Mouse (Mus musculus) midbrain, embryonic 13.5 days (tissue): ENCODE data around the gene 1700016C15Rik. TPM values are rescaled to one million over a fixed set of nuclear protein-coding genes. Genes with fewer than 3 reads are reported as not detected.

Experiments used
- ATAC-seq: fragments of 200-750 bp; cut with Nextera tagmentation; 2 replicates; pipeline ENCODE4 v1.8.0; 2017; ENCODE audit warnings: mild to moderate bottlenecking, moderate TSS enrichment, moderate library complexity
- H3K27ac ChIP-seq: fragments of 300-500 bp; sonication (generic); 2 replicates; pipeline ENCODE4 v1.5.1; 2015; ENCODE audit warnings: inconsistent platforms, mild to moderate bottlenecking, moderate library complexity
- H3K27me3 ChIP-seq: fragments of 300-500 bp; sonication (generic); 2 replicates; pipeline ENCODE4 v1.6.1; 2015; ENCODE audit warnings: mild to moderate bottlenecking, inconsistent platforms
- H3K36me3 ChIP-seq: fragments of 300-500 bp; sonication (generic); 2 replicates; pipeline ENCODE4 v1.6.1; 2015; ENCODE audit warnings: mild to moderate bottlenecking, inconsistent platforms
- H3K4me1 ChIP-seq: fragments of 300-500 bp; sonication (generic); replicated peaks from 2 replicates; pipeline ENCODE4 v1.6.1; 2015; ENCODE audit warnings: inconsistent platforms
- H3K4me2 ChIP-seq: fragments of 300-500 bp; sonication (generic); replicated peaks from 2 replicates; pipeline ENCODE4 v1.6.1; 2015; ENCODE audit warnings: moderate library complexity, mild to moderate bottlenecking, inconsistent platforms
- H3K4me3 ChIP-seq: fragments of 300-500 bp; sonication (generic); replicated peaks from 2 replicates; pipeline ENCODE4 v1.5.1; 2015; ENCODE audit warnings: mild to moderate bottlenecking, inconsistent platforms
- H3K9ac ChIP-seq: fragments of 300-500 bp; sonication (generic); replicated peaks from 2 replicates; pipeline ENCODE4 v1.6.1; 2015; ENCODE audit warnings: mild to moderate bottlenecking, inconsistent platforms
- H3K9me3 ChIP-seq: fragments of 300-500 bp; sonication (generic); 2 replicates; pipeline ENCODE4 v1.6.1; 2016; ENCODE audit warnings: mild to moderate bottlenecking, inconsistent platforms
- WGBS: fragments of 180-500 bp; shearing (Covaris S2); methylation state at CpG from one replicate; pipeline ENCODE4 v1.1.7; 2015; 5-methylcytosine and 5-hydroxymethylcytosine counted together
- polyA plus RNA-seq: library from polyadenylated mRNA; unstranded; fragments of >200 nt; fragmentation: Nextera tagmentation; extraction: Ambion mirVana; gene quantifications from 2 replicates; pipeline ENCODE4 v1.2.1, GENCODE M21; 2015

The 1700016C15Rik gene
- polyA plus RNA-seq, 1 experiment from 2014 or later, result not detected

- no peak for ATAC-seq
- no peaks in the 10 kb centered on the region for H3K36me3 ChIP-seq
- WGBS, result 85% methylated on average over 3 of the region's 3 CpGs
- H3K9ac ChIP-seq, result no peak overlapping the region
- no peak overlapping the region for H3K27ac ChIP-seq
- H3K9me3 ChIP-seq, result no peaks in the 10 kb centered on the region
- peaks cover 3% of the 10 kb centered on the region for H3K4me1 ChIP-seq
- no peaks in the 10 kb centered on the region for H3K27me3 ChIP-seq
- H3K4me2 ChIP-seq, result no peak overlapping the region
- H3K4me3 ChIP-seq, result no peak overlapping the region
Measured at GRCm38 (mm10) chr1:177719029-177719427, 10.6 kb upstream of the 1700016C15Rik start.

- Histone ChIP-seq H3K36me3 (no peaks in the 10 kb centered on the region), H3K27ac (no peak overlapping the region), H3K27me3 (no peaks in the 10 kb centered on the region), H3K9ac (no peak overlapping the region), H3K4me1 (no peaks in the 10 kb centered on the region), H3K4me3 (no peak overlapping the region), H3K9me3 (no peaks in the 10 kb centered on the region), H3K4me2 (no peak overlapping the region)
- ATAC-seq, result no peak
- WGBS, result 79% methylated on average over 4 of the region's 4 CpGs
Measured at GRCm38 (mm10) chr1:177723786-177724185, 5.8 kb upstream of the 1700016C15Rik start.

- 83% methylated on average over 5 of the region's 5 CpGs for WGBS
Measured at GRCm38 (mm10) chr1:177726870-177727269, 2.7 kb upstream of the 1700016C15Rik start.

GRCm38 (mm10) chr1:177727883-177728525, 1.6 kb upstream of the 1700016C15Rik start:
- Histone ChIP-seq H3K27me3 (no peaks in the 10 kb centered on the region), H3K9ac (no peak overlapping the region), H3K4me1 (0 out of 2 replicates have a peak, but pooled peaks cover 6% of the 10 kb centered on the region), H3K27ac (no peak overlapping the region), H3K4me3 (no peak overlapping the region), H3K36me3 (no peaks in the 10 kb centered on the region), H3K9me3 (peaks cover 2% of the 10 kb centered on the region; the same call in 1 of the 2 replicates), H3K4me2 (no peak overlapping the region)
- WGBS, result 89% methylated on average over 3 of the region's 3 CpGs
- ATAC-seq, result no peak

More at GRCm38 (mm10) chr1:177726870-177727269, 2.7 kb upstream of the 1700016C15Rik start:
- Histone ChIP-seq H3K27ac (no peak overlapping the region), H3K4me2 (no peak overlapping the region), H3K9me3 (peaks cover 2% of the 10 kb centered on the region; the same call in 1 of the 2 replicates), H3K36me3 (no peaks in the 10 kb centered on the region), H3K4me3 (no peak overlapping the region), H3K4me1 (0 out of 2 replicates have a peak, but pooled peaks cover 6% of the 10 kb centered on the region), H3K27me3 (no peaks in the 10 kb centered on the region), H3K9ac (no peak overlapping the region)
- ATAC-seq, result no peak

GRCm38 (mm10) chr1:177731973-177732372, 2.4 kb downstream of the 1700016C15Rik start:
- Histone ChIP-seq H3K4me2 (no peak overlapping the region), H3K4me3 (no peak overlapping the region), H3K27me3 (no peaks in the 10 kb centered on the region), H3K36me3 (no peaks in the 10 kb centered on the region), H3K9me3 (peaks cover 2% of the 10 kb centered on the region; the same call in 1 of the 2 replicates), H3K4me1 (0 out of 2 replicates have a peak, but pooled peaks cover 6% of the 10 kb centered on the region), H3K27ac (no peak overlapping the region), H3K9ac (no peak overlapping the region)
- WGBS, result 92% methylated on average over 3 of the region's 3 CpGs
- ATAC-seq, result no peak

- no peak overlapping the region for H3K4me2 ChIP-seq
- 72% methylated on average over 6 of the region's 6 CpGs for WGBS
Measured at GRCm38 (mm10) chr1:177737505-177738105, 8.0 kb downstream of the 1700016C15Rik start.

GRCm38 (mm10) chr1:177740707-177741106, 11.1 kb downstream of the 1700016C15Rik start:
- H3K4me2 ChIP-seq, result no peak overlapping the region
- H3K9ac ChIP-seq, result no peak overlapping the region
- WGBS, result 85% methylated on average over 1 of the region's 1 CpGs
- H3K36me3 ChIP-seq, result no peaks in the 10 kb centered on the region
- H3K27ac ChIP-seq, result no peak overlapping the region
- ATAC-seq, result no peak
- H3K9me3 ChIP-seq, result no peaks in the 10 kb centered on the region
- H3K4me3 ChIP-seq, result no peak overlapping the region
- H3K4me1 ChIP-seq, result no peaks in the 10 kb centered on the region
- no peaks in the 10 kb centered on the region for H3K27me3 ChIP-seq

More at GRCm38 (mm10) chr1:177737505-177738105, 8.0 kb downstream of the 1700016C15Rik start:
- Histone ChIP-seq H3K4me3 (no peak overlapping the region), H3K9ac (no peak overlapping the region), H3K27ac (no peak overlapping the region), H3K27me3 (no peaks in the 10 kb centered on the region), H3K9me3 (no peaks in the 10 kb centered on the region), H3K36me3 (no peaks in the 10 kb centered on the region), H3K4me1 (no peaks in the 10 kb centered on the region)
- ATAC-seq, result no peak

GRCm38 (mm10) chr1:177742119-177742518, 12.5 kb downstream of the 1700016C15Rik start:
- Histone ChIP-seq H3K27me3 (no peaks in the 10 kb centered on the region), H3K27ac (no peak overlapping the region), H3K36me3 (no peaks in the 10 kb centered on the region), H3K4me2 (no peak overlapping the region), H3K4me1 (no peaks in the 10 kb centered on the region), H3K4me3 (no peak overlapping the region), H3K9ac (no peak overlapping the region), H3K9me3 (no peaks in the 10 kb centered on the region)
- no peak for ATAC-seq
- WGBS, result 83% methylated on average over 1 of the region's 1 CpGs

GRCm38 (mm10) chr1:177744521-177745325, 15.1 kb downstream of the 1700016C15Rik start:
- Histone ChIP-seq H3K27me3 (no peaks in the 10 kb centered on the region), H3K27ac (no peak overlapping the region), H3K4me3 (no peak overlapping the region), H3K9ac (no peak overlapping the region), H3K4me1 (no peaks in the 10 kb centered on the region), H3K4me2 (no peak overlapping the region), H3K36me3 (peaks cover 3% of the 10 kb centered on the region; the same call in 1 of the 2 replicates), H3K9me3 (peaks cover 10% of the 10 kb centered on the region)
- 88% methylated on average over 7 of the region's 7 CpGs for WGBS
- ATAC-seq, result no peak

- ATAC-seq, result no peak
- no peak overlapping the region for H3K27ac ChIP-seq
- no peaks in the 10 kb centered on the region for H3K27me3 ChIP-seq
- H3K4me2 ChIP-seq, result no peak overlapping the region
- no peak overlapping the region for H3K9ac ChIP-seq
- peaks cover 10% of the 10 kb centered on the region for H3K36me3 ChIP-seq
- peaks cover 25% of the 10 kb centered on the region for H3K9me3 ChIP-seq
- H3K4me3 ChIP-seq, result no peak overlapping the region
- WGBS, result 97% methylated on average over 6 of the region's 6 CpGs
- H3K4me1 ChIP-seq, result no peaks in the 10 kb centered on the region
Measured at GRCm38 (mm10) chr1:177747869-177748540, 18.4 kb downstream of the 1700016C15Rik start.

GRCm38 (mm10) chr1:177753496-177753895, 23.9 kb downstream of the 1700016C15Rik start:
- Histone ChIP-seq H3K4me3 (no peak overlapping the region), H3K9ac (no peak overlapping the region), H3K36me3 (peaks cover 10% of the 10 kb centered on the region), H3K9me3 (peaks cover 25% of the 10 kb centered on the region), H3K4me1 (no peaks in the 10 kb centered on the region), H3K27ac (no peak overlapping the region), H3K27me3 (no peaks in the 10 kb centered on the region), H3K4me2 (no peak overlapping the region)
- WGBS, result 52% methylated on average over 1 of the region's 1 CpGs
- no peak for ATAC-seq
